Comparison of ENCODE assay signal across 9 mouse cellular contexts in the genomic region with DNA sequence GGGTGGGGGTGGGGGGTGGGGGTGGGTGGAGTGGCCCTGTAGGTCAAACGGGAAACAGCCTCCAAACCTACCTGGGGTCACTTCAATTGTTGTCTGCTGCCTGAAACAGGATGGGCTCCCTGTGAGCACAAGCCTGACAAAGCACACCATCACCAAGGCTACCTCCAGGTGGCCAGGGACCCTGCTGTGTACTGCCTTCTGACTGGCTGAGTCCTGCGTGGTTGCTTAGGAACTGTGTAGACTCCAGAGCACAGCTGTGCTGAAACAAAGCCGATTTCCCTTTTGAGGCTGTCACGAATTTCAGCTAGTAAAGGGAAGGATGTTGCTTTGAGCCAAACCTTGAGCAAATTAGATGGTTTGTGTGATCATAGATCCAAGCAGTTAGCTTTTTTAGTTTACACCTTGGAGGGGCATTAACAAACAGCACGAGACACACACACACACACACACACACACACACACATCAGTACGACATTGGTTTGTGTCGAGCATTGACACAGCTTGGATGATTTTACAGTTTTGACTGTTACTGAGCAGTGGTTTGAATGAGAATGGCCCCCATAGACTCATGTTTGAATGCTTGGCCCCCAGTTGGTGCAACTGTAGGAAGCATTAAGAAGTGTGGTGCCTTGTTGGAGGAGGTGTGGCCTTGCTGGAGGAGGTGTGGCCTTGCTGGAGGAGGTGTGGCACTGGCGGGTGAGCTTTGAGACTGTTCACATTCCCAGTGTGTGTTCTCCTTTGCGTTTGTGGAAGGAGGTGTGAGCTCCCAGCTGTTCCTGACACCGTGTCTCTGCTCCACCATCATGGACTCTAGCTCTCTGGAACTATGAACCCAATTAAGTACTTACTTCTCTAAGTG. TPM values are rescaled to one million over a fixed set of nuclear protein-coding genes. Genes with fewer than 3 reads are reported as not detected.
DNase-seq lines count a peak whose midpoint lies in the region; ATAC-seq lines count a peak whose summit lies in the region.
"Had no signal": no experiment of that assay in that cellular context is flagged by ENCODE, and none has a peak within 500 bp of the region (broad histone marks: within the 10 kb centered on the region; RNA-seq: fewer than 3 reads in every experiment).

No protein-coding gene starts in this region.

- H3K9me3 ChIP-seq in hindbrain, embryonic 13.5 days, result no peaks in the 10 kb centered on the region
- no peaks in the 10 kb centered on the region for H3K9me3 ChIP-seq in limb, embryonic 10.5 days (replicated peaks)
- no peaks in the 10 kb centered on the region for H3K9me3 ChIP-seq in neural tube, embryonic 11.5 days (ENCODE audit: control insufficient read depth, low read length)

- no peaks in the 10 kb centered on the region for H3K36me3 ChIP-seq in hindbrain, embryonic 13.5 days
- H3K36me3 ChIP-seq in limb, embryonic 10.5 days, result no peaks in the 10 kb centered on the region
- H3K36me3 ChIP-seq in neural tube, embryonic 11.5 days (ENCODE audit: control insufficient read depth, insufficient read depth, low read length), result no peaks in the 10 kb centered on the region

- H3K27ac ChIP-seq in hindbrain, embryonic 13.5 days, result peak overlapping the region; percentile 91
- peak overlapping the region; percentile 36 for H3K27ac ChIP-seq in limb, embryonic 10.5 days
- peak overlapping the region; percentile 36; the same call in 1 of the 2 replicates for H3K27ac ChIP-seq in neural tube, embryonic 11.5 days (ENCODE audit: low read depth, low read length)

- peak overlapping the region; percentile 53 for H3K9ac ChIP-seq in hindbrain, embryonic 13.5 days
- H3K9ac ChIP-seq in neural tube, embryonic 11.5 days (ENCODE audit: low read length), result no peak overlapping the region

- DNase-seq in gastrocnemius, postnatal 14 days, result peak; percentile 14
- no peak for DNase-seq in gastrocnemius, postnatal 10 days
- DNase-seq in embryo, embryonic 11.5 days (ENCODE audit: low read depth, low spot score), result peak; percentile 54
- peak; percentile 57 for DNase-seq in limb, embryonic 10.5 days (ENCODE audit: low spot score)
- DNase-seq in neural tube, embryonic 11.5 days (ENCODE audit: low spot score), result peak; percentile 78
- DNase-seq in urinary bladder, postnatal 25 days (ENCODE audit: low spot score), result no peak
- no peak for DNase-seq in heart, postnatal 36 days

- intact Hi-C loops in gastrocnemius, postnatal 14 days (cut with DNase I; ENCODE audit: low total_unique reads), result no loop called here
- intact Hi-C loops in heart, postnatal 36 days (cut with DNase I), result no loop called here

- H3K4me1 ChIP-seq in hindbrain, embryonic 13.5 days (replicated peaks), result peaks cover 35% of the 10 kb centered on the region
- peaks cover 15% of the 10 kb centered on the region for H3K4me1 ChIP-seq in limb, embryonic 10.5 days
- H3K4me1 ChIP-seq in neural tube, embryonic 11.5 days (ENCODE audit: control insufficient read depth, insufficient read depth, low read length), result no peaks in the 10 kb centered on the region

- no peaks in the 10 kb centered on the region for H3K27me3 ChIP-seq in hindbrain, embryonic 13.5 days
- H3K27me3 ChIP-seq in limb, embryonic 10.5 days (ENCODE audit: low read depth, poor library complexity, severe bottlenecking), result no peaks in the 10 kb centered on the region
- no peaks in the 10 kb centered on the region for H3K27me3 ChIP-seq in neural tube, embryonic 11.5 days (ENCODE audit: control insufficient read depth, insufficient read depth, low read length)

- H3K4me3 ChIP-seq in hindbrain, embryonic 13.5 days, result peak overlapping the region; percentile 10
- peak overlapping the region; percentile 26; the same call in 1 of the 2 replicates for H3K4me3 ChIP-seq in limb, embryonic 10.5 days
- H3K4me3 ChIP-seq in neural tube, embryonic 11.5 days (ENCODE audit: low read depth, low read length), result no peak overlapping the region

- peak overlapping the region; percentile 45 for H3K4me2 ChIP-seq in hindbrain, embryonic 13.5 days
- H3K4me2 ChIP-seq in neural tube, embryonic 11.5 days (ENCODE audit: low read depth), result peak overlapping the region; percentile 35

- WGBS in hindbrain, embryonic 13.5 days, result 2% methylated on average over 10 of the region's 10 CpGs
- WGBS in limb, embryonic 10.5 days, result 10% methylated on average over 10 of the region's 10 CpGs
- WGBS in neural tube, embryonic 11.5 days, result 3% methylated on average over 10 of the region's 10 CpGs

- peak; percentile 99 for ATAC-seq in hindbrain, embryonic 13.5 days (ENCODE audit: low FRiP score)
- peak; percentile 98 for ATAC-seq in neural tube, embryonic 11.5 days (ENCODE audit: insufficient read depth, low FRiP score, low TSS enrichment)

RNA-seq across cellular contexts. Expression of gene Erv3, which starts 11.8 kb away (rescaled TPM):
- not detected for total RNA-seq in gastrocnemius, postnatal 14 days (2021)
- total RNA-seq in gastrocnemius, postnatal 10 days (2021), result not detected
- polyA plus RNA-seq in hindbrain, embryonic 13.5 days (2015; fragmentation: Nextera tagmentation; extraction: Ambion mirVana), result not detected in 2 replicates
- not detected in 2 replicates for polyA plus RNA-seq in limb, embryonic 10.5 days (2016; fragmentation: Nextera tagmentation; extraction: Ambion mirVana)
- polyA plus RNA-seq in neural tube, embryonic 11.5 days (2014; fragmentation: Nextera tagmentation; extraction: Ambion mirVana), result not detected in 2 replicates
- total RNA-seq in heart, postnatal 36 days (2021), result not detected
- polyA plus RNA-seq: C2C12 had no signal

Comparison
In these comparisons a context has a peak if more than half of its experiments do, and no peak if none do; other contexts are left out.
1. DNase-seq: peak in gastrocnemius, postnatal 14 days (single experiment), embryo, embryonic 11.5 days (single experiment), limb, embryonic 10.5 days (single experiment) and neural tube, embryonic 11.5 days (single experiment); none in gastrocnemius, postnatal 10 days (single experiment), urinary bladder, postnatal 25 days (single experiment) and heart, postnatal 36 days (0 of 2).
2. H3K27ac ChIP-seq: peak in every context shown above with its lines; median percentile 91 in hindbrain, embryonic 13.5 days; 36 in limb, embryonic 10.5 days; 36 in neural tube, embryonic 11.5 days.